Mouse (Mus musculus) gastrocnemius, postnatal 36 days (tissue): ENCODE measurements around the gene Ndrg3. TPM values are rescaled to one million over a fixed set of nuclear protein-coding genes. Genes with fewer than 3 reads are reported as not detected.
A peak's percentile ranks its signal among the peaks of the same experiment; 100 is the strongest.
"Not testable (repeated sequence)": the region's sequence is repeated elsewhere in the genome, so short reads cannot be mapped to it uniquely, and the experiment has no call there.

ENCODE experiments used
- DNase-seq, 2 experiments: peaks; one replicate each; pipeline ENCODE4 v3.0.0; 2022
- intact Hi-C: fragments of 180-260 bp; cut with DNase I; formaldehyde crosslinking; loops from one replicate; pipeline ENCODE4 v1.15.1; 2025
- total RNA-seq, 2 experiments: library from RNA; stranded (reverse); gene quantifications; 2 replicates each; pipeline ENCODE4 v1.2.3; 2021

Gene Ndrg3
- total RNA-seq, 2 experiments from 2014 or later, result 25.1 TPM

- DNase-seq, result no peak
- intact Hi-C loops, result no loop called here
These were observed 78.7 kb downstream of the Ndrg3 start for GRCm38 (mm10) chr2:156913191-156913590.

GRCm38 (mm10) chr2:156905931-156906330 lies 85.9 kb downstream of the Ndrg3 start:
- not testable (repeated sequence) for DNase-seq
- intact Hi-C loops, result loop anchor here (2.0 kb wide), 1 partner anchor 93 kb away; no protein-coding TSS in a partner anchor

GRCm38 (mm10) chr2:156904976-156905717 lies 86.7 kb downstream of the Ndrg3 start:
- DNase-seq, result peak; percentile 53 to 63
- intact Hi-C loops, result loop anchor here (2.0 to 5.0 kb wide), 2 partner anchors 94 to 187 kb away; no protein-coding TSS in a partner anchor

- intact Hi-C loops, result loop anchor here (5.0 kb wide), 1 partner anchor 189 kb away; no protein-coding TSS in a partner anchor
- no peak for DNase-seq
These were observed 88.5 kb downstream of the Ndrg3 start for GRCm38 (mm10) chr2:156903367-156903766.

- not testable (repeated sequence) for DNase-seq
- intact Hi-C loops, result loop anchor here (5.0 kb wide), 1 partner anchor 190 kb away; no protein-coding TSS in a partner anchor
These were observed 89.4 kb downstream of the Ndrg3 start for GRCm38 (mm10) chr2:156902411-156902810.

DNA sequence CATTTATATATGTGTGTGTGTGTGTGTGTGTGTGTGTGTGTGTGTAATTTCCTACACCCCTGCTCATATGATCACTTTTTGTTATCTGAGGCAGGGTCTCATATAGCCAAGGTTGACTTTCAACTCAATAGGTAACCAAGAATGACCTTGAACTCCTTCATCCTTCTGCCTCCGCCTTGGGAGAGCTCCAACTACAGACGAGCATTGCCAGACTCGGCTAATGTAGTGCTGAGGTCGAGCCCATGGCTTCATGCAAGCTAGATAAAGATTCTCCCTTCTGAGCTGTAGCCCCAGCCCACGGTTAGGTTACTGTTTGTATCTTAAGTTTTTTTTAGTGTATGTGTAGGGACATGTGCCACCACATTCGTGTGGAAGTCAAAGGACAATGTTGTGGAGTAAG lies 90.0 kb downstream of the Ndrg3 start:
- intact Hi-C loops, result loop anchor here (5.0 kb wide), 1 partner anchor 190 kb away; no protein-coding TSS in a partner anchor
- no peak for DNase-seq

DNA sequence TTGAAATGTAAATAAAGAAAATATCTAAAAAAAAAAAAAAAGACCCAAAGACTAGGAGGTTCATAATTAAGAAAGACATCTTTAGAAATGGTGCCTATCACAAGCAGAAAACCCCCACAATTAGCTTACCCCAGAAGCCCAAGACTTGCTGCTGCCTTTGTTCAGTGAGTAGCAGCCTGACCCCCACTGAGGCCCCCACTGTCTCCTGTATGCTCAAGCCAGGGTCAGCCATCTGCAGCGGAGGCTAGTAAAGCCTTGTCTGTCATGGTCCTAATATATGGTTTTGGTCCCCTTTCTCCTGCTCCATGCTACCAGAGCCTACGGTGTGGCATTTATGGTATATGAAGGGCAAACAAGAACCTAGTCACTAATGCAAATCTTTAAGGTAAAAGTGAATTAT lies 90.5 kb downstream of the Ndrg3 start:
- no peak for DNase-seq
- intact Hi-C loops, result loop anchor here (5.0 kb wide), 1 partner anchor 191 kb away; no protein-coding TSS in a partner anchor

DNA sequence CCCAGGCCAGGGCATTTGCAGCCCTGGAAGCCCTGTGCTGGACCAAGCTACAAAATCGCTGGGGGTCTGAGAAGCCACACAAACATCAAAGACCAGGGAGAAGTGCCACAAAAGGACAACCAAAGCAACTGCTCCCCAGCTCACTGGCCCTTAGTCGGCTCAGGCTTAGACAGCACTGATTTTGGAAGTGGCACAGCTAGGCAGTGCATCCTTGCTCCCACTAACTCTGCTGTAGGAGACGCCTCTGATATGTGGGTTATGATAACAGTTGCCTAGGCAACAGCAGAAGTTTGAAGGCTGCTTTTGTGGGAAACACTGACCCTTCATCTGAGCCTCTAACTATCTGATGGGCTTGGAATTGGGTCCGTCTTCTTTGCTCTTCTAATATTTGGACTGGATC lies 92.7 kb downstream of the Ndrg3 start:
- intact Hi-C loops, result no loop called here
- no peak for DNase-seq

- no peak for DNase-seq
- intact Hi-C loops, result no loop called here
These were observed 93.5 kb downstream of the Ndrg3 start for GRCm38 (mm10) chr2:156898374-156898773.

- no peak for DNase-seq
- intact Hi-C loops, result no loop called here
These were observed 94.8 kb downstream of the Ndrg3 start for GRCm38 (mm10) chr2:156897034-156897433.

GRCm38 (mm10) chr2:156896384-156896914 lies 95.4 kb downstream of the Ndrg3 start:
- DNase-seq, result no peak
- intact Hi-C loops, result no loop called here

DNA sequence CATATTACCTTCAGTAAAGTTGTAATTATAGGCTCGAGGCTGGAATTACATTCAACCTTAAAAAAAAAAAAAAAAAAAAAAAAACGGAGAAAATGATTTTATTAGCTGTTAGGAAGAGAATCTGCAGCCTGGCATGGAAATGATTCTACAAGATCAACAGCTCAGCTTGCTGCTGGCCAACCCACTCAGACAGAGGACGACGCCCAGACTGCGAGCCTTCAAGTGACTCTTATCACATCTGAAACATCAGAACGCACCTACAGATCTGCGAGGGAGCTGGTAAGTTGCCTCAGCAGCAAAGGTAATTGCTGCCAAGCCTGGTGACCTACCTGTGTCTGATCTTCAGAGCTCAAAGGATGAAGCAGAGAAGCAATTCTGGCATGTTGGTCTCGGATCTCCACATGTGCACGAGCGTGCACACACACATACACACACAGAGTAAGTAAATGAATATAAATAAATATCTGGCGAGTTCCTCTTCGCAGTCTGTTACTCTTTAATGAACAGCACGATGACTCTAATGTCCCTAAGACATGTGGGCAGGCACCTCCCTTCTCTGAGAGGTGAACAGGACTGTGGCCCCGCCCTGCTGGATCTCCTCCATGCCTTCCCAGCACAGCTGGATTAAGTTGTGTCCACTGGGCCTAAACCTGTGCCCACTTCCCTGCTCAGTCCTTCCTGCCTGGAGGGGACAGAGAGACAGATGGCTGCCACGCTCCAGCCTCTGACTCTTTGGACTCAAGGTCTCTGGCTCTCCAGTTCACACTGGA lies 97.2 kb downstream of the Ndrg3 start:
- intact Hi-C loops, result no loop called here
- DNase-seq, result no peak

DNA sequence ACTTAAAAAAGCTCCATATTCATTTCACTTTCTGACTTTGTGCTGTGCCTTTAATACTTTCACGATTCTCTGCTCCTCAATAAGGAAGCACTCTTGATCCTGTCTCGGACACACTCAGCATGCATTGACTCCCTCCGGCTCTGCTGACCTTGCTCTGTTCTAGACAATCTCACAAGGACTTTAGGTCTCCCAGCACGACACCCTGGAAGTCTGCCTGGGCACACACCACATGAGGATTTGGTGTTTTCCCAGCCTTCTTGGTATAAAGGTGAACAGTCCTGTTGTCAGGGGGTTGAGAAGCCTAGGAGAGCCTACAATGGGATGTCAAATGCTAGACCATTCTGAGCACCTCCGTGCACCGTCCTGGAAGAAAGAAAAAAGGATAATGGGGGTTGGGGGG lies 99.0 kb downstream of the Ndrg3 start:
- no peak for DNase-seq
- intact Hi-C loops, result no loop called here

DNA sequence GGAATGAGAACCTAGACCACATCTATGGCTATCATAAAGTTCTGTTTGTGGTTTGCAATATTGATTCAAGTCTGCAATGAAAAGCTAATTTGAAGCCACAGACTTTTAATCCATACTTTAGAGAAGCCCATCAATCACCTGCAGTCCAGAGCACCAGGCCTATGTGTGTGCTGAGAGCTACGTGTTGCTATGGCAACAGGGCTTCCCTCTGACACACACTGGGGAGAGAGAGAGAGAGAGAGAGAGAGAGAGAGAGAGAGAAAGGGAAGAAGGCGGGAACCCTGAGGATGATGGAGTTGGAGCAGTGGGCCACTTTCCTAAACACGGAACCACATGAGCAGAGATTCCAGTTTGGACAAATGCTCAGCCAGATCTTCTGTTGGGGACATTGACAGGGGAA lies 99.6 kb downstream of the Ndrg3 start:
- intact Hi-C loops, result no loop called here
- DNase-seq, result no peak

DNA sequence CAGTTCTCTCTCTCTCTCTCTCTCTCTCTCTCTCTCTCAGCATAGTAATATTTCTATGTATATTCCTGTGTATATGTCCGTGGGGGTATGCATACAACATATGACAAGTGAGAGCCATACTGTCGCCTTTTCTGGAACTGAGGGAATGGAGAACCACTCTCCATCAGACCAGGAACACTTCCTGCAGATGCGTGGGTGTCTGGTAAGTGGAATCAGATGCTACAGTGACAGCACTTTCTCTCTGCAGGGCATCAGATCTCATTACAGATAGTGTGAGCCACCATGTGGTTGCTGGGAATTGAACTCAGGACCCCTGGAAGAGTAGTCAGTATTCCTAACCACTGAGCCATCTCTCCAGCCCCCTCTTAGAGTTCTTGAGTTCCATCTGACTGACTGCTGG lies 103.4 kb downstream of the Ndrg3 start:
- DNase-seq, result no peak
- intact Hi-C loops, result no loop called here

GRCm38 (mm10) chr2:156887017-156887416 lies 104.8 kb downstream of the Ndrg3 start, which contains the start of gene Sla2:
Gene Sla2 (minus strand): TSS chr2:156887192.
- intact Hi-C loops, result no loop called here
- no peak for DNase-seq

GRCm38 (mm10) chr2:156886084-156886631 lies 105.7 kb downstream of the Ndrg3 start:
- no peak for DNase-seq
- intact Hi-C loops, result no loop called here

DNA sequence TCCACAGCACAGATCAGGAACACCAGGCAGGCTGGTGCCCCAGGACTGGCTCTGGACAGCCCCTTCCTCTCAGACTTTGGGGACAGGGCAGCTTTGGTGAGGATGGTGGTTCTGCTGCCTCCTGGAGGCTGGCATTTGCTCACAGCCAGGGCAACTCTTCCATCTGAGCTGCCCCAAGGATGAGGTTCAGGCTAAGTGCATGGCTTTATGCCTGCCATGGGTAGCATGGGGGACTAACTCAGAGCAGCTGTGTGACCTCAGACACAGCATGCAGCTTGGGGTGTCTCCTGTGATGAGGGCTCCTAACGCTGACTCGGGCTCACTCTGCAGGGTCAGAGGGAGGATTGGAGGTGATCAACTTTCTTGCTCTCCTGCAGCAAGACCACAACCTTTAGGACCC lies 106.2 kb downstream of the Ndrg3 start:
- intact Hi-C loops, DNase-seq: not testable (repeated sequence)

DNA sequence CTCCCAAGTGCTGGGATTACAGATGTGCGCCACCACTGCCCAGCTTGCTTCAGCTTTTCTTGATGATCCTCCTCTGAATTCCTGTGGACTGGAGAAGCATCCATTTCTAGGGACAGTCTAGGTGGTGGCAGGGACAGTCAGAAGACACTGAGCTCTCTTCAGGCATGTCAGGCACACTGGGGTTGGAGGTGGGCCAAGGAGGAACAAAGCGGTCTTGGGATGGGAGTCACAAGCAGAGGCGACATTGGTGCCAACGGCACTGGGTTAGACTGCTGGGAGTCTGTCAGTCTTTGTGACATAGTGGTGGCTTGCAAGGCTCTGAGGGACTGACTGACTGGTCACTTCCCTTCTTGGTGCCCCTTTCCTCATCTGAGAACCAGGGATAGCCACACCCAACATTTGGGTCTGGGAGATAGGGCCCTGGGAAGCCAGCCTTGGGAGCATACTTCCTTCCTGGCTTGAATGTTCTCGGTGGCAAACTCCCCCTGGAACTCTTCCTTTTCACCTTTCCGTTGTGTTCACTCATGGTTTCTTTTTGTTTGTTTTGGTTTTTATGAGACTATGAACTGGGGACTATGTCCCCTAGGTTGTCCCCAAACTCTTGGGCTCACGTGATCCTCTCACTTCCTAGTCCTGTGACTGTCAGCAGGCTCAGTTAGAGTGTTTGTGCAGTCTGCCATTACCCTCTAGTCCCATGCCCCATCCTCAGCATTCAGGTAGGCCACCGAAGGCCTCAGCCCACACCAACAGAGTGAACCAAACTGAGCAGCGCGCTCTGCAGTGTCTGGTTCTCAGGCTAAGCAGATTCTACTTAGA lies 107.3 kb downstream of the Ndrg3 start:
- intact Hi-C loops, result no loop called here

GRCm38 (mm10) chr2:156882431-156883001 lies 109.3 kb downstream of the Ndrg3 start:
- intact Hi-C loops, result no loop called here
- no peak for DNase-seq

More for the DNA sequence above, 107.3 kb downstream of the Ndrg3 start:
- no peak for DNase-seq
